Mouse (Mus musculus): Measurements from ENCODE around the gene Utp14b. TPM values are rescaled to one million over a fixed set of nuclear protein-coding genes. Genes with fewer than 3 reads are reported as not detected.

Utp14b gene
- 2.6 and 3.1 TPM in 2 replicates for polyA plus RNA-seq (2012; rRNA removed)

- TF ChIP-seq CTCF (IDR thresholded peaks at IDR 0.05; ENCODE audit: control insufficient read depth, insufficient read depth, insufficient replicate concordance, low read depth, low read length), result no peak
- TF ChIP-seq POLR2A (IDR thresholded peaks at IDR 0.05; ENCODE audit: control insufficient read depth, low read depth, low read length), result peak; percentile 99
- peak within 1 kb of the TSS; percentile 95 for H3K4me3 ChIP-seq (ENCODE audit: control insufficient read depth, low read depth, low read length)
- peak within 1 kb of the TSS; percentile 98 for H3K27ac ChIP-seq (ENCODE audit: control insufficient read depth, insufficient read depth, low read depth, low read length)
- peaks cover 3% of the 10 kb centered on the region; the same call in 1 of the 2 replicates for H3K4me1 ChIP-seq (ENCODE audit: control insufficient read depth, insufficient read depth, low read length)
- no peaks in the 10 kb centered on the region for H3K36me3 ChIP-seq (ENCODE audit: control insufficient read depth, insufficient read depth, low read length)
- H3K27me3 ChIP-seq (ENCODE audit: control insufficient read depth, insufficient read depth, low read length), result no peaks in the 10 kb centered on the region
Observed at GRCm38 (mm10) chr1:78657671-78658440, at the start of gene Utp14b, which contains the start of gene Acsl3. TSS of gene Utp14b (plus strand) at chr1:78658038. TSS of gene Acsl3 (plus strand) at chr1:78657825.

GRCm38 (mm10) chr1:78609134-78609907 lies 48.5 kb upstream of the Utp14b start:
- no peak for TF ChIP-seq CTCF (IDR thresholded peaks at IDR 0.05; ENCODE audit: control insufficient read depth, insufficient read depth, insufficient replicate concordance, low read depth, low read length)
- no peak for TF ChIP-seq POLR2A (IDR thresholded peaks at IDR 0.05; ENCODE audit: control insufficient read depth, low read depth, low read length)
- Histone ChIP-seq H3K27me3 (ENCODE audit: control insufficient read depth, insufficient read depth, low read length) (no peaks in the 10 kb centered on the region), H3K4me1 (ENCODE audit: control insufficient read depth, insufficient read depth, low read length) (no peaks in the 10 kb centered on the region), H3K27ac (ENCODE audit: control insufficient read depth, insufficient read depth, low read depth, low read length) (no peak overlapping the region), H3K36me3 (ENCODE audit: control insufficient read depth, insufficient read depth, low read length) (no peaks in the 10 kb centered on the region), H3K4me3 (ENCODE audit: control insufficient read depth, low read depth, low read length) (no peak overlapping the region)

DNA sequence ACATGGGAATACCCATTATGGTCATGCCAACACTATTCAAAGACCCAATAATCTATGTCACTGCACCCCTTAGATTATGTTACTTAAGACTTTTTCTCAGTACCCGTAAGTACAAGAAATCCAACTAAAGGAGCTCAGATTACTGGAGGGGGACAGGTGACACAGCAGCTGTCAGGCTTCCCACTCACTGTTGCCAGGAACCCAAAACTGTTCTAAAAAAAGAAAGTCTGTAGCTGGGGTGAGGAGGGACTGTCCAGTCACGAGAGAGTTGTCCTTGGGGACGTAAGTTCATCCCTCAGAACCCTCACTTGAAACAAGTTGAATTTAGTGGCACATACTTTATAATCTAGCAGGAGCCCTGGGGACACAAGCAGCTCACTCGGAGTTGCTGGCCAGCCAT lies 46.8 kb upstream of the Utp14b start:
- H3K4me3 ChIP-seq (ENCODE audit: control insufficient read depth, low read depth, low read length), result no peak overlapping the region
- no peaks in the 10 kb centered on the region for H3K36me3 ChIP-seq (ENCODE audit: control insufficient read depth, insufficient read depth, low read length)
- TF ChIP-seq POLR2A (IDR thresholded peaks at IDR 0.05; ENCODE audit: control insufficient read depth, low read depth, low read length) (no peak), CTCF (IDR thresholded peaks at IDR 0.05; ENCODE audit: control insufficient read depth, insufficient read depth, insufficient replicate concordance, low read depth, low read length) (no peak)
- no peaks in the 10 kb centered on the region for H3K4me1 ChIP-seq (ENCODE audit: control insufficient read depth, insufficient read depth, low read length)
- no peaks in the 10 kb centered on the region for H3K27me3 ChIP-seq (ENCODE audit: control insufficient read depth, insufficient read depth, low read length)
- no peak overlapping the region for H3K27ac ChIP-seq (ENCODE audit: control insufficient read depth, insufficient read depth, low read depth, low read length)

GRCm38 (mm10) chr1:78612959-78613358 lies 44.9 kb upstream of the Utp14b start:
- no peaks in the 10 kb centered on the region for H3K4me1 ChIP-seq (ENCODE audit: control insufficient read depth, insufficient read depth, low read length)
- TF ChIP-seq CTCF (IDR thresholded peaks at IDR 0.05; ENCODE audit: control insufficient read depth, insufficient read depth, insufficient replicate concordance, low read depth, low read length), result no peak
- TF ChIP-seq POLR2A (IDR thresholded peaks at IDR 0.05; ENCODE audit: control insufficient read depth, low read depth, low read length), result no peak

DNA sequence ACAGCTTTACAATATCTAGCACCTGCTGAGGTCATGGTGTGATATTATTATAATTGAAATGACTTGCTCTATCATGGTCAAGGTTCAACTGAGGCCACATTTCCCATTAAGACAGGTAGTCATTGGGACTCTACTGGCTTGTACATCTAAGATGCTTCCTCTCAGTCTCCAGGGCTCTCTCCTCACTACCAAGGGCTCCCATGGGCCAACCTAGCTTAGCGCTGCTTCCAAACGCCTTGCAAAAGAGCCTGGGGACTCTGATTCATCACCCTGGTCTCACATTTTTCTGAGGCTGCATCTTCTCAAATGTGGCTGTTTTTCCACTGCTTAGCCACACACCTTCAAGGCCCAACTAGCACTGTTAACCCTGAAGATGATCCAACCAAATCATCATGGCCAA lies 33.5 kb upstream of the Utp14b start:
- Histone ChIP-seq H3K27ac (ENCODE audit: control insufficient read depth, insufficient read depth, low read depth, low read length) (no peak overlapping the region), H3K27me3 (ENCODE audit: control insufficient read depth, insufficient read depth, low read length) (no peaks in the 10 kb centered on the region), H3K4me3 (ENCODE audit: control insufficient read depth, low read depth, low read length) (no peak overlapping the region), H3K36me3 (ENCODE audit: control insufficient read depth, insufficient read depth, low read length) (no peaks in the 10 kb centered on the region), H3K4me1 (ENCODE audit: control insufficient read depth, insufficient read depth, low read length) (no peaks in the 10 kb centered on the region)
- TF ChIP-seq POLR2A (IDR thresholded peaks at IDR 0.05; ENCODE audit: control insufficient read depth, low read depth, low read length) (no peak), CTCF (IDR thresholded peaks at IDR 0.05; ENCODE audit: control insufficient read depth, insufficient read depth, insufficient replicate concordance, low read depth, low read length) (no peak)

More at GRCm38 (mm10) chr1:78612959-78613358, 44.9 kb upstream of the Utp14b start:
- Histone ChIP-seq H3K4me3 (ENCODE audit: control insufficient read depth, low read depth, low read length) (no peak overlapping the region), H3K27me3 (ENCODE audit: control insufficient read depth, insufficient read depth, low read length) (no peaks in the 10 kb centered on the region), H3K36me3 (ENCODE audit: control insufficient read depth, insufficient read depth, low read length) (no peaks in the 10 kb centered on the region), H3K27ac (ENCODE audit: control insufficient read depth, insufficient read depth, low read depth, low read length) (no peak overlapping the region)

DNA sequence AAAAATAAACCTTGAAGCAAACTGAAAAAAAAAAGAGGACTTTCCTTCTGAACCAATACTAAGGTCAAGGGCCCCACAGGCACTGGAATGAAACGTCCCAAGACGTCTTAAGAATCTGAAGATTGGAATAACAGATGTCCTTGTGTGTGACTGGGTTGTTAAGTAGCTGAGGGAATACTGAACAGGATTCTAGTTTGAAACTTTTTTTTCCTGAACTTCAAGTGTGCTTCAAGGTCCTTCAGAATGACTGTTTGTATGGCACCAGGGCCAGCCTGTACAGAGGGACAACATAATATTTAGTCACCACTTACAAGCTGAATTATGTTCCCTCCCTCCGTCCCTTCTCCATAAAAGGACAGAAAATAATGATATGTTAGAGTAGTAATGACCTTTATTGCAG lies 23.4 kb upstream of the Utp14b start:
- Histone ChIP-seq H3K27me3 (ENCODE audit: control insufficient read depth, insufficient read depth, low read length) (no peaks in the 10 kb centered on the region), H3K4me1 (ENCODE audit: control insufficient read depth, insufficient read depth, low read length) (no peaks in the 10 kb centered on the region), H3K36me3 (ENCODE audit: control insufficient read depth, insufficient read depth, low read length) (no peaks in the 10 kb centered on the region), H3K27ac (ENCODE audit: control insufficient read depth, insufficient read depth, low read depth, low read length) (no peak overlapping the region), H3K4me3 (ENCODE audit: control insufficient read depth, low read depth, low read length) (no peak overlapping the region)
- TF ChIP-seq CTCF (IDR thresholded peaks at IDR 0.05; ENCODE audit: control insufficient read depth, insufficient read depth, insufficient replicate concordance, low read depth, low read length) (no peak), POLR2A (IDR thresholded peaks at IDR 0.05; ENCODE audit: control insufficient read depth, low read depth, low read length) (no peak)

DNA sequence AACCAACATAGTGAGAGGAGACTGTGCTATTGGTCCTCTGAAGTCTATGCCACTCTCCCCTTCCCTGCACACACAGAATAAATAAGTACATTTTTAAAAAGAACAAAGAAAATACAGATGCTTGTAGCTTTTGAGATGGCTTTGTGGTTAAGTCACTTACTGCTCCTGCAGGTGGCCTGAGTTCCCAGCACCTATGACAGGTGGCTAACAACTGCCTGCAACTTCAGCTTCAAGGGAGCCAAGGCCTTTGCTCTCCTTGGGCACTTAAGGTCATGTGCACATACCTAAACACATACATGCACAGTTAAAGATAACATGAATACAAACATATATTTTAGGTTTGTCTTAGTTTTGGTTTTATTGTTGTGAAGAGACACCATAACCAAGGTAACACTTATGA lies 17.0 kb upstream of the Utp14b start:
- no peak overlapping the region for H3K4me3 ChIP-seq (ENCODE audit: control insufficient read depth, low read depth, low read length)
- no peak overlapping the region for H3K27ac ChIP-seq (ENCODE audit: control insufficient read depth, insufficient read depth, low read depth, low read length)
- TF ChIP-seq POLR2A (IDR thresholded peaks at IDR 0.05; ENCODE audit: control insufficient read depth, low read depth, low read length), result no peak
- no peak for TF ChIP-seq CTCF (IDR thresholded peaks at IDR 0.05; ENCODE audit: control insufficient read depth, insufficient read depth, insufficient replicate concordance, low read depth, low read length)
- H3K4me1 ChIP-seq (ENCODE audit: control insufficient read depth, insufficient read depth, low read length), result no peaks in the 10 kb centered on the region
- no peaks in the 10 kb centered on the region for H3K27me3 ChIP-seq (ENCODE audit: control insufficient read depth, insufficient read depth, low read length)
- no peaks in the 10 kb centered on the region for H3K36me3 ChIP-seq (ENCODE audit: control insufficient read depth, insufficient read depth, low read length)
